Mouse (Mus musculus) CD4-positive helper T cell, adult 2 months (primary cell): ENCODE measurements at regions not wholly inside any gene's neighbourhood (a gene's known extent, or its start where the extent isn't known, plus 50 kb on each side); places are given as distances from the start of the nearest gene placed in this dataset.

Experiments used
- DNase-seq: peaks from one replicate; pipeline ENCODE4 v3.0.0-alpha.2; 2012; ENCODE audit warnings: low read depth, missing footprints, low spot score

- no peak for DNase-seq
Measured at GRCm38 (mm10) chr3:144137483-144137882, 67.5 kb downstream of the Lmo4 start.

- no peak for DNase-seq
Measured at GRCm38 (mm10) chr3:144136432-144136831, 68.6 kb downstream of the Lmo4 start.

- no peak for DNase-seq
Measured at GRCm38 (mm10) chr3:144135646-144136045, 69.4 kb downstream of the Lmo4 start.

- no peak for DNase-seq
Measured at GRCm38 (mm10) chr3:144128042-144128441, 77.0 kb downstream of the Lmo4 start.

- no peak for DNase-seq
Measured at GRCm38 (mm10) chr3:144124353-144124752, 80.7 kb downstream of the Lmo4 start.

GRCm38 (mm10) chr3:144123361-144124072 lies 81.5 kb downstream of the Lmo4 start:
- no peak for DNase-seq

GRCm38 (mm10) chr3:144119076-144119475 lies 85.9 kb downstream of the Lmo4 start:
- no peak for DNase-seq

- DNase-seq = no peak
Measured at GRCm38 (mm10) chr3:144113672-144114645, 91.1 kb downstream of the Lmo4 start.

GRCm38 (mm10) chr3:144110331-144111080 lies 94.5 kb downstream of the Lmo4 start:
- no peak for DNase-seq

- no peak for DNase-seq
Measured at GRCm38 (mm10) chr3:144109769-144110168, 95.3 kb downstream of the Lmo4 start.

- no peak for DNase-seq
Measured at GRCm38 (mm10) chr3:144108310-144108709, 96.7 kb downstream of the Lmo4 start.

GRCm38 (mm10) chr3:144107664-144108063 lies 97.4 kb downstream of the Lmo4 start:
- DNase-seq = no peak

- no peak for DNase-seq
Measured at GRCm38 (mm10) chr3:144104366-144104765, 100.7 kb downstream of the Lmo4 start.

GRCm38 (mm10) chr3:144099444-144099843 lies 105.6 kb downstream of the Lmo4 start:
- DNase-seq = no peak

GRCm38 (mm10) chr3:144098762-144099161 lies 106.3 kb downstream of the Lmo4 start:
- DNase-seq = no peak

GRCm38 (mm10) chr3:144091231-144091630 lies 113.8 kb downstream of the Lmo4 start:
- no peak for DNase-seq

- peak; percentile 9 for DNase-seq
Measured at GRCm38 (mm10) chr3:144089790-144090256, 115.2 kb downstream of the Lmo4 start.

- no peak for DNase-seq
Measured at GRCm38 (mm10) chr3:144088261-144088884, 116.6 kb downstream of the Lmo4 start.

- no peak for DNase-seq
Measured at GRCm38 (mm10) chr3:144087771-144088170, 117.2 kb downstream of the Lmo4 start.

GRCm38 (mm10) chr3:144086176-144086575 lies 118.8 kb downstream of the Lmo4 start:
- no peak for DNase-seq

GRCm38 (mm10) chr3:144079960-144080359 lies 125.1 kb downstream of the Lmo4 start:
- no peak for DNase-seq
